Mouse (Mus musculus) thymus, adult 2 months (tissue): ENCODE measurements around the gene Zmynd10.

Experiments
- CTCF ChIP-seq: fragments of 200-500 bp; IDR thresholded peaks from 2 replicates; pipeline ENCODE4 v1.5.1; 2012; ENCODE audit warnings: mild to moderate bottlenecking, control low read depth, low read length, moderate library complexity, borderline replicate concordance; ENCODE audit not compliant: control insufficient read depth, poor library complexity, insufficient read depth; ENCODE audit errors: extremely low read depth
- POLR2A ChIP-seq: fragments of 200-500 bp; IDR thresholded peaks from 2 replicates; pipeline ENCODE4 v1.6.1; 2012; ENCODE audit warnings: mild to moderate bottlenecking, low read length, control low read depth, moderate library complexity; ENCODE audit not compliant: control insufficient read depth, poor library complexity, insufficient read depth; ENCODE audit errors: extremely low read depth

GRCm38 (mm10) chr9:107566041-107566709 is 19.1 kb downstream of the Zmynd10 start:
- TF ChIP-seq CTCF, result peak; percentile 75; the same call in 1 of the 2 replicates
- no peak for TF ChIP-seq POLR2A
